Mouse (Mus musculus) myocyte (in vitro differentiated cells): ENCODE measurements at regions not wholly inside any gene's neighbourhood (a gene's known extent, or its start where the extent isn't known, plus 50 kb on each side); places are given as distances from the start of the nearest gene placed in this dataset.

Experiments used
- H3K27me3 ChIP-seq: one replicate; pipeline ENCODE4 v1.6.1; 2011; ENCODE audit not compliant: control insufficient read depth, insufficient read depth, insufficient read length
- H3K36me3 ChIP-seq: one replicate; pipeline ENCODE4 v1.6.1; 2011; ENCODE audit not compliant: control insufficient read depth, insufficient read depth
- H3K4me2 ChIP-seq: one replicate; pipeline ENCODE4 v1.6.1; 2011; ENCODE audit warnings: low read depth, control low read depth
- H3K4me3 ChIP-seq: one replicate; pipeline ENCODE4 v1.5.1; 2011; ENCODE audit warnings: mild to moderate bottlenecking, control low read depth, moderate library complexity
- H3K79me2 ChIP-seq: one replicate; pipeline ENCODE4 v1.6.1; 2011; ENCODE audit not compliant: control insufficient read depth, insufficient read depth
- H3ac ChIP-seq: one replicate; pipeline ENCODE4 v1.6.1; 2011; ENCODE audit not compliant: control insufficient read depth, insufficient read length
- CEBPB ChIP-seq: IDR thresholded peaks from 2 replicates; pipeline ENCODE4 v1.6.1; 2011; ENCODE audit warnings: mild to moderate bottlenecking, moderate library complexity; ENCODE audit not compliant: poor library complexity, insufficient read depth, severe bottlenecking
- E2F4 ChIP-seq: IDR thresholded peaks from one replicate; pipeline ENCODE4 v1.6.1; 2011; ENCODE audit warnings: mild to moderate bottlenecking, control low read depth, moderate library complexity; ENCODE audit not compliant: insufficient read depth
- MAX ChIP-seq: IDR thresholded peaks from one replicate; pipeline ENCODE4 v1.6.1; 2011; ENCODE audit warnings: low read depth, mild to moderate bottlenecking, control low read depth
- MYOD1 ChIP-seq, 3 experiments: IDR thresholded peaks; one replicate each; pipeline ENCODE4 v1.6.1; 2011; ENCODE audit warnings: control low read depth in 2 of 3, low read depth in 2 of 3, mild to moderate bottlenecking in 2 of 3, moderate library complexity in 1 of 3; ENCODE audit not compliant: insufficient read length in 2 of 3, control insufficient read depth in 1 of 3
- MYOG ChIP-seq, 3 experiments: IDR thresholded peaks; one replicate each; pipeline ENCODE4 v1.6.1; 2011; ENCODE audit warnings: control low read depth in 2 of 3, low read depth in 2 of 3, mild to moderate bottlenecking in 2 of 3; ENCODE audit not compliant: insufficient read length in 2 of 3, control insufficient read depth in 1 of 3, insufficient read depth in 1 of 3
- POLR2A ChIP-seq: IDR thresholded peaks from one replicate; pipeline ENCODE4 v1.6.1; 2011; ENCODE audit warnings: low read depth, mild to moderate bottlenecking, control low read depth, moderate library complexity; ENCODE audit not compliant: insufficient read length
- POLR2AphosphoS2 ChIP-seq: IDR thresholded peaks from one replicate; pipeline ENCODE4 v1.6.1; 2011; ENCODE audit warnings: low read depth, control low read depth; ENCODE audit not compliant: insufficient read length
- REST ChIP-seq: IDR thresholded peaks from one replicate; pipeline ENCODE4 v1.6.1; 2011; ENCODE audit warnings: mild to moderate bottlenecking, control low read depth, moderate library complexity; ENCODE audit not compliant: insufficient read depth, insufficient read length
- SRF ChIP-seq: IDR thresholded peaks from one replicate; pipeline ENCODE4 v1.6.1; 2011; ENCODE audit warnings: low read depth; ENCODE audit not compliant: control insufficient read depth, insufficient read length
- TCF12 ChIP-seq: IDR thresholded peaks from one replicate; pipeline ENCODE4 v1.6.1; 2011; ENCODE audit warnings: mild to moderate bottlenecking, control low read depth; ENCODE audit not compliant: poor library complexity, insufficient read depth, severe bottlenecking
- TCF3 ChIP-seq: IDR thresholded peaks from one replicate; pipeline ENCODE4 v1.6.1; 2011; ENCODE audit warnings: low read depth, control low read depth; ENCODE audit not compliant: insufficient read length
- USF1 ChIP-seq: IDR thresholded peaks from one replicate; pipeline ENCODE4 v1.6.1; 2011; ENCODE audit warnings: low read depth, mild to moderate bottlenecking, control low read depth, moderate library complexity

- Histone ChIP-seq H3ac (no peak overlapping the region), H3K4me2 (no peak overlapping the region), H3K79me2 (no peaks in the 10 kb centered on the region), H3K27me3 (no peaks in the 10 kb centered on the region), H3K36me3 (no peaks in the 10 kb centered on the region), H3K4me3 (no peak overlapping the region)
- TF ChIP-seq CEBPB (no peak), E2F4 (no peak), POLR2A (no peak), TCF12 (no peak), MYOD1 (IDR thresholded peaks at IDR 0.05; ENCODE audit: control insufficient read depth in 1 of 3, insufficient read length in 2 of 3, low read depth in 2 of 3) (no peak), POLR2AphosphoS2 (no peak), REST (no peak), SRF (no peak), USF1 (no peak), TCF3 (no peak), MAX (no peak), MYOG (IDR thresholded peaks at IDR 0.05; ENCODE audit: control insufficient read depth in 1 of 3, insufficient read depth in 1 of 3, insufficient read length in 2 of 3, low read depth in 2 of 3) (no peak)
Observed at GRCm38 (mm10) chr6:16956771-16957435, 58.7 kb upstream of the Tfec start.
